Mouse (Mus musculus): ENCODE results near the gene Exoc6. TPM values are rescaled to one million over a fixed set of nuclear protein-coding genes. Genes with fewer than 3 reads are reported as not detected.
"Not testable (repeated sequence)": the region's sequence is repeated elsewhere in the genome, so short reads cannot be mapped to it uniquely, and the experiment has no call there.

Gene Exoc6
- 20.0 and 21.5 TPM in 2 replicates for polyA plus RNA-seq (2012; rRNA removed)

DNA sequence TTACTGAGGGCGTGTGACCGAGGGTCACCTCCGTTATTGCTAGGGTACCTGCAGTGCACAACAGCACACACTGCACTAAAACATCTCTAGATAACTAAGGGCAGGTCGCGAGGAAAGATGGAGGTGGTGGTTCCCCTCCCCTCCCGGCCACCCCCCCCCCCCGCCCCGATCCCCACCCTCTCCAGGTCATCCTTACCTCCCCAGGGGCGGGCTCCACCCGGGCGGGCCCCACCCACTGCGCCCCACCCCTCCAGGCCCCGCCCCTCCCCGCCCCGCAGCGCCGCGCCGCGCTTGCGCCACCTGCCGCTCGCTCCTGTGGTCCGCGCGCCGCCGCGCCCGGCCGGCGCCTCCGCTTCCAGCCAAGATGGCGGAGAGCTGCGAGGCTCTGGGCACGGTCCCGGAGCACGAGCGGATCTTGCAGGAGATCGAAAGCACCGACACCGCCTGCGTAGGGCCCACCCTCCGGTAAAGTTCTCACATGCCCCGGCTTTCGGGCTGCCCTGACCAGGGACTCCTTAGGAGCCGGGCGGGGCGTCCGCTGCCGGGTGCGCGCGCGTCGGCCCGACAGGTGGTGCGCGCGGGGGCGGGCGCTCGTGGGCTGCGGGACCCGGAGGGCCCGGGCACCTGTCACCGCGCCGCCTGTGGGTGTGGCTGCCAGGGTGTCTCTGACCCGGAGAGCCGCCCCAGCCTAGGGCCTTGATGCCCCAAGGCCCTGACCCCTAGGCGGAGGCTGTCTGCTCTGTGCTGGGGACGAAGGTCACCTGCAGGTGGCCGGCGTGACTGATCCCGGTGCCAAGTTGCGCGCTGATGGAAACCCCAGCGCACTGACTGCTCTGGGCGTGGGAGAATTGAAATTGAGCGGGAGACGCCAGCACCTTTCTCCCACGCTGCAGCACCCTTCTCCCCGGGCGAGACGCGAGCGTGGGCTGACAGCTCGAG, at the start of gene Exoc6:
Exoc6 (plus strand) TSS at position 318 of the 939 bp plus-strand sequence.
- peak; percentile 25 to 78 for DNase-seq (ENCODE audit: extremely low spot score in 1 of 2, low spot score in 1 of 2)

DNA sequence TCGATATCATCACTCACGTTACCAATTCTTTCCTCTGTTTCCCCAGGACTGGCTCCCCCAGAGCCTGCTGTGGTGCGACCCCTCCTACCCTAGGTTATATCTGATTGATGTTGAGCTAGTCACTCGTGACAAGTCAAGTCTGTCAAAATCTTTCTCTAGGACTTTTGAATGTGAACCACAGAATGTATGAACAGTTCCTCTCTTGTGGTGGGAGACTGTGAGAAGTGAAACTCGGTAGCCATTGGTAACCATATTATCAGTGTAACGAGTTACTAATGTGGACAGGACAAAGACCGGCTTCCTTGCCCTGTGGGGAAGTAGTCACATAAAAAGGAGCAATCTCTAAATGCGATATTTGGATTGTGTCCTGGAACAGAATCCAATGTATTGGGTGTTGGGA, 47.2 kb upstream of the Exoc6 start:
- no peak for DNase-seq (ENCODE audit: extremely low spot score in 1 of 2, low spot score in 1 of 2)

DNA sequence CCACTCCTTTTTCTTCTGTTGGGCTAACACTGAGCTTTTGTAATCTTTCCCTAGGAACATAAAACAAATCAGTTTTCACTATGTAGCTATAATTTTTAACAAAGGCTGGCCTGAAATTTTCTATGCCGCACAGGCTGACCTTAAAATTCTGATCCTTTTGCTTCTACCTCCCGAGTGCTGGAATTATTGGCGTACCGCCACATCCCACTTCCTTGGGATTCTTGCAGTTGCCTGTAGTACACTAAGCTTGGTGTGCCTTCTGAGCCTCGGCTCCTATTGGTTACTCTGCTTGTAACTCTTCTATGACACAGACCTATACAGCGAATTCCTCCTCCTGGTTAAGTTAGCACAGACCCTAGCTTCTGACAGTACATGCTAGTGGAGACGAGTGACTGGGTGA, 44.2 kb upstream of the Exoc6 start:
- DNase-seq (ENCODE audit: extremely low spot score in 1 of 2, low spot score in 1 of 2): no peak

DNA sequence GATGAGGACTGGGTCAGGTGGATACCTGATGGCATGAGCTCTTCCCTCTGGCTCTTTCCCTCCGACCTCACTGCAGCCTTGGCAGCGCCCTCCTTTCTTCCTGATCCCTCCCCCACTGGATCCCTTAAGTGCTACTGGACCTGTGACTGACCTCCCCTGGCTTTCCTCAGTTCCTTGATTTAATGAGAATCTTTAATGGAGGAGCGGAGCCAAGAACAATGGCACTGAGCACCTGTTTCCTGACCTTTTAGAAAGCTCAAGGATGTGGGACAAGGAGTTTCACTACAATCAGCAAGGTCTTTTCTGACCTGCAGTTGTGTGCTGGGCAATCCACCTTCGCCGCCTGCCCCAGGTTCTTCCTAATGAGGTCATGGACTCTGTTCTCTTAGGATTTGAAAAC, 43.6 kb upstream of the Exoc6 start:
- no peak for DNase-seq (ENCODE audit: extremely low spot score in 1 of 2, low spot score in 1 of 2)

DNA sequence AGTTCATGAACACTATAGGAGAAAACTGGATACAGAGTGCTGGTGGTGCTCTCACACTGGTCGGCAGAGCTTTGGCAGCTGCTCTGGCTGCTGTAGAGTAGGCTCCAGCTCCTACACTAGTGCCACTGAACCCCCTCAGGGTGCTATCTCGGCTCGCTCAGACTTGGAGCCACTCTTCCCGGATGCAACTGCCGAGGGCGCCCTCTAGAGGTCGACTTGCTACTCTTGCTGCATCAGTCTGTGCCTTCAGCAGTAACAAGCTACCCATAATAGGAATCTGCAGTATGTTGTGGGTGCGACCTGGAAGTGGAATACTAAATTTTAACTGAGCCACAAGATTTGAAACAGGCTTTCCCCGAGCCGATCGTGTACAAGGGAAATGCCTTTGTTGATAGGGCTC, 40.5 kb upstream of the Exoc6 start:
- peak in 1 of 2 experiments; percentile 83 for DNase-seq (ENCODE audit: extremely low spot score in 1 of 2, low spot score in 1 of 2)

DNA sequence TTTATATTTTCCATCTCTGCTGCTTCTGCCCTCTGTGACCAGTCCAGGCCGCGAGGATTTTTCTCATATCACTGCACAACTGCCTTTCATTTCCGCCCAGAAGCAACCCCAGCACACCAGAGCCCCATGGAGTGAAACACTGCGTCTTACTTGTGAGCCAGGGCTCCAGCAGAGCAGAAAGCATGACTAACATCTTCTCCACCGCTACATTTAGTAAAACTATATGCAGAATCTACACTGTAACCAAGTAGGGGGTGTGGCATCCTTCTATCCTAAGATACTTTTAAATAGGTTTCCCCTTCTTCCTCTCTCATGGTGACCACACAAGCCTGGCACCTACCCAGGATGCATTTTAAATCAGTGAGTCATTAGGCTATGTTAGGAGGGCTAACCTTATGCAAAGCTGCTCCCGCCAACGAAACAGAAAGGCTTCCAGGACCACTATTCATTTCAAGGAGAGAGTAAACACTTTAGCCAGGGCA, 35.4 kb upstream of the Exoc6 start:
- no peak for DNase-seq (ENCODE audit: extremely low spot score in 1 of 2, low spot score in 1 of 2)

DNA sequence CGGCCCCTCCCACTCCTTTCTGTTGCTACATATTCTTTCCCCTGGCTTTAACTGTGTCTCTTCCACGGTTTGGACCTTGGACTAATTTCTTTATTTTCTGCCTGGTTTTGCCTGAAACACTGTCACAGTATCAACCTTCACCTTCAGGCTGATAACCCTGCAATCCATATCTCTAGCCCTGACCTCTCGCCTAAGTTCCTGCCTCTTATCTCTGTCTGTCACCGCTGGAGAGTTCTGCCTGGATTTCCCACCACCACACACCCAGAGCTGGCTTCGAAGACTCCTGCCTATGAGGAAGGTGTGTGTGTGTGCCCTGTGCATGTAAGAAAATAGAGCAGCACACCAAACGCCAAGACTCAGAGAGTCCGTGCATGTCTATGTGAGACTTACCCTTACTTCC, 32.8 kb upstream of the Exoc6 start:
- no peak for DNase-seq (ENCODE audit: extremely low spot score in 1 of 2, low spot score in 1 of 2)

DNA sequence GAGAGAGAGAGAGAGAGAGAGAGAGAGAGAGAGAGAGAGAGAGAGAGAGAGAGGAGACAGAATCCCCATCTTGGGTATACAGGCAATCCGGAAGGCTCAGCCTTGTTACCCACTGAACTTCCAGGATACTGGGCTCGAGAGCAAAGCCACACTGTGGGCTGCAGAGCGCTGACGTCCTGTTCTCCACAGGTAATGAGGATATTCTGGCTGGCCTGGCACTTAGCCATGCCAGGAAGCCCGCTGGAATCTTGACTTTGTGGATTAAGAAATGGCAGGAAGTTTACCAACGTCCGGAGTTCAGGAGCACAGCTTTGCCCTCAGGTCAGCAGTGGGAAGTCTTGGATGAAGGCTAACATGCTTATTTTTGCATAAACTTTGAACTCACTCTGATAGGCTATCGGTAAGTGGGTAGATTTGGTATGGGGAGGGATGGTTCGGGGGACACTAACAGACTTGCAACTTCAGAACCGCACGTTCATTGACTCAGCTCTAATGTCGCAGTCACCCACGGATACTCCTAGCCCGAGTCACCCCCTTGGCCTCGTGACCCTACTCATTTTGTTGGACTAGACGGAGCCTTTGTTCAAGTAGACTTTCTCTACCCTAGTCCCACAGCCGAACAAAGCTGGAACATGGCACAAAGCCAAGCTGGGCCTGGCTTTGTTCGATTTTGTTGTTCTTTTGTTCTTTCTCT, 29.3 kb upstream of the Exoc6 start:
- DNase-seq (ENCODE audit: extremely low spot score in 1 of 2, low spot score in 1 of 2): no peak

DNA sequence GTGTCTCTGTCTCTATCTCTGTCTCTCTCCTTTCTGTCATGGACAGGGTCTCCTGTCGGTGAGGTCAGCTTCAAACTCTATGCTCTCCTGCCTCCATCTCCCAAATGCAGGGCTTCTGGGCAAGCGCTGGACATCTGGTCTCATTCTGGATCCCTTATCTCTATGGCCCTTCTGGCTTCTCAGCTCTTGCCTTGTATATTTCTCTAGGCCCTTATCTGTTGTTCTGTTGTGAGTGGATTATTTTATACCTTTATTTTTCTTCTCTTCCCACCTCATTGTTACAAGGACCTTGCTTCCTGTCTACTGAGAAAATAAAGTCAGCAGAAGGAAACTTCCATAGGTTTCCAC, 28.8 kb upstream of the Exoc6 start:
- DNase-seq (ENCODE audit: extremely low spot score in 1 of 2, low spot score in 1 of 2): no peak

DNA sequence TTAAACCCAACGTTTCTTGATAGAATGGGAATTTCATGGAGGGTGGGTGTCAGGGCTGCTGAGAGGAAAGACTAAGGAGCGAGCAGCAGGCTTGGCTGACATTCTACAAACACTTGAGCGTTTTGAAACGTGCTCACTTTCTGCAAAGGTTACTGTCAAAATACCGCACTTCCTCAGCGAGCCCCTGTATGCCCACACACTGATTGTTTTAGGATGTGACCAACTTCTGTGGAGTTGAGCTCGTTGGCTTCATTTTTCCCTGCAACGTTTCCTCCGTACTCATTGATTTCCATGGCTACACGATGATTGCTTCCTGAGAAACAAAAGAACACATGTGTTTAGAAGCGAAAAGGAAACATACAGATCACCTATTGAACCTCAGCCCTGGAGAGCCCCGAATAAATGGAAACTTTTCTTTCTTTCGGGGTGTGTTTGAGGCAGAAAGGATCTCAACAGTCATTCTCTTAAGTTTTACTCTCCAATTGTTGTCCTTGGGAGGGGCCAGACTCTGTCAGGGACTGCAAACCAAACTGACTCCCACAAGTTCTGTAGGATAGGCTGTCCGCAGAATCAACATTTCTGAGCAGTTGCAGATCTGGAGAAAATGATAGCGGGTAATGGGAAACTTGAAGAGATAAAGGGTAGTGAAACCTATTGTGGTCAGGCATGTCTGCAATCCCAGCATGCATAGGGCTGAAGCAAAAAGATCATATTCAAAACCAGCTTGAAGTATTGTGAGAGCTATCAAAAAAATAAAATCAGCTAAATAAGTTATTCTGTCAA, 26.7 kb upstream of the Exoc6 start:
- no peak for DNase-seq (ENCODE audit: extremely low spot score in 1 of 2, low spot score in 1 of 2)

DNA sequence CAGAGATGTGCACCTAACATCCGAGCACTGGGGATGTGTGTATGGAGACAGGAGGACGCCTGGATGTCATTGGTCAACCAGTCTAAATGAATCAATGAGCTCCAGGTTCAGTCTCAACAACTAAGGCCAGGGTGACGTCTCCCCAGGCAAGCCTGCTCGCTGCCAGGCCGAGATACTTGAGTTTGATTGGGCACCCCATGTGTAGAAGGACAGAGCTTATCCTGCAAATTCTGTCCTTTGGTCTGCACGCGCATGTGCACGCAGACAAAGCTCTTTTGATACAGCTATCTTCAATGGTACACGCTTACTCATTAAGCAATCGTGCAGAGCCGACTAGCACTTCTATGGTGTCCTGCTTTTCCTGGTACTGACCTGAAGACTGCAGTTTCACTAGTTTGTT, 24.3 kb upstream of the Exoc6 start:
- DNase-seq (ENCODE audit: extremely low spot score in 1 of 2, low spot score in 1 of 2): no peak

DNA sequence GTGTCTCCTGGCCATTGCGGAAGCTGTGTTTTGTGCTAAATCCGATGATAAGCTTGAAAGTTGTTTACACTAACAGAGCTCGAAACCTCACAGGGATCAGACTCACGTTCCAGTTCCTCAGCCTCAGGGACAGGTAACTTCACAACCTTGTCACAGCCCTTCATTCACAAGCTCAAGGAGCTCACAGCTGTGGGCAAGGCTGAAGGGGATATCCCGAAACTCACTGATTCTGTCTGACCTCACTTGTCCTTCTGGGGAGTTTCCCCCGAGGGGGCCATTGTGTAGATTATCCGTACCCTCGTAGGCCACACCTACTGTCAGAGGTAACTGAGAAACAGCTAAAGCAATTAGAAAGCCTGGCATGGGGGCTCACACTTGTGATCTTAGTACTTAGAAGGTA, 23.4 kb upstream of the Exoc6 start:
- no peak for DNase-seq (ENCODE audit: extremely low spot score in 1 of 2, low spot score in 1 of 2)

DNA sequence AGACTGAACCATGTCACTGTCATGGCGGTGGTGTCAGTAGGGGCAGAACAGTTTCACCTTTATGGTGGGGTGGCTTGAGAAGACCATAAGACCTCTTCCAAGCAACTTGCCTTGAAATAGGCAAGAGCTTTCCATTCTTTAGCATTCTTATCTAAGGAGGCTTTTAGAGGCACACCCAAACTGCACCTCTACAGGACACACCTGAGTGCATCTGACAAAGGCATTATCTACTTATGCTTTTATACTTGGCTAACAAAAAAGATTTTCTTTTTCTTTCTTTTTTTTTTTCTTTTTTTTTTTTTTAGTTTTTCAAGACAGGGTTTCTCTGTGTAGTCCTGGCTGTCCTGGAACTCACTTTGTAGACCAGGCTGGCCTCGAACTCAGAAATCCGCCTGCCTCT, 22.5 kb upstream of the Exoc6 start:
- not testable (repeated sequence) for DNase-seq (ENCODE audit: extremely low spot score in 1 of 2, low spot score in 1 of 2)

DNA sequence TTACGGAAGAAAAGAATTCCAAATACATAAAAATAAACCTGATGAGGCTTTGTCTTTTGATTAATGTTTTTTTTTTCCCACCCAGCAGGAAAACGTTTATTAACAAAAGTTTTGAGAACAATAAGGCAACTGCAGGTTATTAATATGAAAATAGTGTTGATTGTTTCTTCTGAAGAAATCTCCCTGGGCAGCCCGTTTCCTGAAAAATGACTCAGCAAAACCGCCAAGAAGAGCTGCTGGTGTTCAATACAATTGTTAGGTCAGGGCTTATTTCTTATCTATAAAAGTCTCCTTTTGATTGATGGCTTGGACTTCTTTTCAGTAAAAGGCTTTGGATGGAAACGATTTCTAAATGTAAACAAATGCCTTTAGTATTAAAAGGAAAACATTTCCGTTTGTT, 21.6 kb upstream of the Exoc6 start:
- no peak for DNase-seq (ENCODE audit: extremely low spot score in 1 of 2, low spot score in 1 of 2)

DNA sequence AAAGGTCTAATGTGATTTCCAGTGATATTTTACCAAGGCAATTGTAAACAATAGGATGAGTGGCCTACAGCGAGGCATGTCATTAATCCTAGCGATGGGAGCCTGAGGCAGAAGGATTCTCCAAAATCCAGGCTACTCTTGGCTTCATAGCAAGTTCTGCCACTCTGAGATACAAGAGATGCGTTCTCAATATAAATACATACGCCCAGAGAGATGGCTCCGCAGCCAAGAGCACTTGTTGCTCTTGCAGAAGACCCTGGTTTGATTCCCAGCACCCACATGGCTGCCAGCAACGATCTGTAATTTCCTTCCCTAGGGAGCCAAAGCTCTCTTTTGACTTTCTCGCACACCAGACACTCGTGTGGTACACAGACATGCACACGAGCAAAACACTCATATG, 20.9 kb upstream of the Exoc6 start:
- no peak for DNase-seq (ENCODE audit: extremely low spot score in 1 of 2, low spot score in 1 of 2)

DNA sequence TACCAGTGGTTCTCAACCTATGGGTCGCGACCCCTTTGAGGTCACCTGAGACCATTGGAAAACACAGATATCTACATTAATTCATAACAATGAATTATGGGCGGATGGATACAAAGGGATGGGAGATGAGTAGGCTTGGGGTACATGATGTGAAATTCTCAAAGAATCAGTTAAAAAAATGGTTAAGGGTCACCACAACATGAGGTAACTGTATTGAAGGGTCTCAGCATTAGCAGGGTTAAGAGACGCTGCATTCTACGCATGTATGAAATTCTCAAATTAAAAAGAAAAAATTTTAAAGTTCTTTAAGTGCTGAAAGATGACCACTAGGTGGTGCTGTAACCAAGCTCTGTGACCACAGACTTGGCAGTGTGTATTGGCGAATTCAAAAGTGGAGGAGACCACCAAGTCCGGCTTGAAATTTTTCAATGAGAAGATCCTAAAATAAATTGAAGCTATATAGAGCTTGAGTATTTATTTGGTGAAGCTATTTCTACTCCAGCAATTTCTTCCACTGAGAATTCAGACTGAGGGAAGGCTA, 20.2 kb upstream of the Exoc6 start:
- peak in 1 of 2 experiments; percentile 82 for DNase-seq (ENCODE audit: extremely low spot score in 1 of 2, low spot score in 1 of 2)

DNA sequence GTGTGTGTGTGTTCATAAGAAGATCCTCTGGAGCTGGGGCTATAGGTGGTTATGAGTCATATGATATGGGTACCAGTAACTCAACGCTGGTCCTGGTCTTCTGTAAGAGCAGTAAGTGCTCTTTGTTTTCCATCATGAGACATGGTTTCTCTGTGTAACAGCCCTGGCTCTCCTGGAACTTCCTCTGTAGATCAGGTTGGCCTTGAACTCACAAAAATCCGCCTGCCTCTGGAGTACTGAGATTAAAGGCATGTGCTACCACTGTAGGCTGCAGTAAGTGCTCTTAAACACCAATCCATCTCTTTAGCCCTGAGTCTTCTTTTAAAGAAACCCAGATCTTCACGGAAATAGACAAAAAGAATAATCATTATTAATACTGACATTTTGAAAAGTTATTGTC, 19.6 kb upstream of the Exoc6 start:
- DNase-seq (ENCODE audit: extremely low spot score in 1 of 2, low spot score in 1 of 2): no peak

DNA sequence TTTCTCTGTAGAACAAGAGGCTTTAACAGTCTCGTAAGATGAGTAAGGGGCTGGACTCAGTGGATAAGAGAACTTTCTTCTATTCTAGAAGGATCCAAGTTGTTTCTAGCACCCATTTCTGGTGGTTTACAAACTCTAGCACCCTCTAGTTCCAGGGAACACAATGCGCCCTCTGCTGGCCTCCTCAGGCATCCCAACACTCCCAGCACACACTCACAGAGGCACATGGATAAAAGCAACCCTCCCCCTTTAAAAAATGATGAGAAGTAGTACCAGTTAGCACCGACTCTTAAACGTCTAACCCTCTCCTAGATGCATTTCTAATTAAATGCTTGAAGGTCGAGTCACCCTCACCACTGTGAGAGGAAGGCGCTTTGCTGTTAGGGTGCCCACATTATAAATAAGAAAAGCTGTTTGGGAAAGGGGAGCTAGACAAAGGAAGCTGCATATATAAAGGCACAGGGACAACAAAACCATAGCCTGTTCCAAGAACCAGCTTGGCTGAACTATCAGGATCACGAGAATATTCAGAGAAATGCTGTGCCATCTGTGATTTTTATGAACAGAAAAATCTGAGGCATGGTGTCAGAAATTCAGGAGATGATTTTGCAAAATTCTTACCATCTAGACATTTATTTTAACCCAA, 18.9 kb upstream of the Exoc6 start:
- DNase-seq (ENCODE audit: extremely low spot score in 1 of 2, low spot score in 1 of 2): peak in 1 of 2 experiments; percentile 44

DNA sequence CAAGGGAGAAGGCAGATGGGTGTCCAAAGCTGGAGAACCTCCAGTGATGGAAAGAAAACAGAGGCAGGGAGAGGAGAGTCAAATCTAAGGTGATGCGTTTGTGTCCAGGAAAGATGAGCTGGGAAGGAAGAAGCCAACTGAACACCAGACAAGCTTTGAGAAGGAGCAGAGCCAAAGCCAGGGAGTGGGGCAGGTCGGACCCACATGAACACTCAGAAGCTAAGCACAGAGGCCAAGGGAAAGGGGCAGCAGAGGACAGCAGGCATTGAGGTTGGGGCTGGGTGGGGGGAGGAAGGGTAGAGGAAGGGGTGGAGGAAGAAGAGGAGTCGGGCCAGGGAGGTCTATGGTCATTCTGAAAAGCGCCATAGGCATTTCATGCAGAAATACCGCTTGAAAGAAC, 17.0 kb upstream of the Exoc6 start:
- no peak for DNase-seq (ENCODE audit: extremely low spot score in 1 of 2, low spot score in 1 of 2)

DNA sequence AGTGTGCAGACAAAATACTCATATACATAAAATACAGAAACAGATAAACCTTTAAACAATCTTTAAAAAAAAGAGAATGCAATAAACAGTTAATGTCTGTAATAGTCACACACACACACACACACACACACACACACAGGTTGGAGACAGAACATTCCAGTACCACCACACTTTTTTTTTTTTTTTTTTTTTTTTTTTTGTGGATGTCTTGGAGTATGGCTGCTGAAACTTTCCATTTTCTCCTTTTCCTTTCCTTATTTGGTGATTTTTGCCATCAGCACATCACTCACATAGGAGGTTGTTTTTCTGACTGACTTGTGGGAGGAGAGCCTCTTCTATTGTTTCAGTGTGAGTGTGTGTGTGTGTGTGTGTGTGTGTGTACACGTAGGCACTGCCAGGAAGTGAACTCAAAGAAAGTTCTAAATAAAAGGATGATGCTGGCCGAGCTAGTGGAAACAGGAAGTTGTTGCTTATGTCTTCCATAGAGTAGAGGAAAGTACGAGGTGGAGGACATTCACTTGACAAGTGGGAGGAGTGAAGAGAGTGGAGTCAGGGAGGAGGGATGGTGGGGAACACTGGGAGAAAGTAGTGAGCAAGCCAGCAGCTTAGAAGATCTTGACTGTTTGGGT, 15.4 kb upstream of the Exoc6 start:
- no peak for DNase-seq (ENCODE audit: extremely low spot score in 1 of 2, low spot score in 1 of 2)
